Mouse (Mus musculus): Measurements from ENCODE around the gene Cpne5. TPM values are rescaled to one million over a fixed set of nuclear protein-coding genes. Genes with fewer than 3 reads are reported as not detected.
A peak's percentile ranks its signal among the peaks of the same experiment; 100 is the strongest.
"Not testable (repeated sequence)": the region's sequence is repeated elsewhere in the genome, so short reads cannot be mapped to it uniquely, and the experiment has no call there.

Gene Cpne5
- polyA plus RNA-seq, 1 experiment, result 0.16 TPM

DNA sequence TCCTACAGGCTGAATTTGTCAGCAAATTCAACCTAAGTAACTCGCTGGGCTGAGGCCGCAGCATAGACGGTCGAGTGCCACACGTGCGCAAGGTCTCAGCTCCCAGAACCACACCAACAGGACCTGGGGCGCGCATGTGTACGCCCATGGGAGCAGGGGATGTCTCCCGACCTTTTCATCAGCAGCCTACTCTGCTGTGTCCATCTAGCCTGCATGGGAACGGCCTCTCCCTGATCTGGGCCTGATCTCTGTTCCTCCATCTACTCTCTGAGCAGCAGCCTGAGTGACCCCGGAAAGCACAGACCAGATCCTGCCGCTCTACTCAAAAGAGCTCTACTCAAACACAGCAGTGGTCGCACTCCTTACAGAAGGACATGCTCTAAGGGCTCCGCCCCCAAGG is 22.5 kb upstream of the Cpne5 start:
- H3K4me3 ChIP-seq (ENCODE audit: insufficient read depth, poor library complexity, severe bottlenecking), result no peak overlapping the region

DNA sequence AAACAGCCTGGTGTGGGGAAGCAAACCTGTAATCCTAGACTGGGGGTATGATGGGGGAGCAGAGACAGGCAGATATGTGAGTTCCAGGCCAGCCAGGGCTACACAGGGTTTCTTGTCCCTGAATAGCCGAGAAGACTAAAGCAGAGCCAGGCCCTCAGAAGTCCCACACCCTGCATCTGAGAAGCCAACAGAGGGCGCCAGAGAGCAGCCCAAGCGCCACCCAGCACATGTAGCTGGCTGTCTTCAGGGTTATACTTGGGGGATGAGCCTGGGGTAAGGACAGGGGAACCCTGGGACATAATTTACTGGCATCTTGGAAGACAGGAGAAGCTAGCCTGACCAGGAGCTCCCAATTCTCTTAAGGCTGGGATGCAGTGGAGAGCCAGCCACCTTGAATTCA is 21.5 kb upstream of the Cpne5 start:
- peaks cover 50% of the 10 kb centered on the region for H3K79me3 ChIP-seq (ENCODE audit: low read depth)
- H3ac ChIP-seq (ENCODE audit: control insufficient read depth, insufficient read length, low read depth), result no peak overlapping the region
- peaks cover 26% of the 10 kb centered on the region for H3K36me3 ChIP-seq (ENCODE audit: control insufficient read depth, insufficient read depth)
- TF ChIP-seq FOSL1 (IDR thresholded peaks at IDR 0.05; ENCODE audit: insufficient read depth, low read length, poor library complexity, severe bottlenecking), result no peak
- peak; percentile 59 for TF ChIP-seq CTCF (IDR thresholded peaks at IDR 0.05; ENCODE audit: control insufficient read depth, insufficient read depth, insufficient read length)
- no peak for TF ChIP-seq MAX (IDR thresholded peaks at IDR 0.05)
- no peaks in the 10 kb centered on the region for H3K27me3 ChIP-seq (ENCODE audit: control insufficient read depth, insufficient read depth, insufficient read length)
- H3K4me3 ChIP-seq (ENCODE audit: insufficient read depth, poor library complexity, severe bottlenecking), result no peak overlapping the region
- peaks cover 82% of the 10 kb centered on the region for H3K79me2 ChIP-seq (ENCODE audit: control insufficient read depth, insufficient read depth)

More for the DNA sequence above, 22.5 kb upstream of the Cpne5 start:
- Histone ChIP-seq H3K79me3 (ENCODE audit: low read depth) (peaks cover 49% of the 10 kb centered on the region), H3K79me2 (ENCODE audit: control insufficient read depth, insufficient read depth) (peaks cover 78% of the 10 kb centered on the region), H3K27me3 (ENCODE audit: control insufficient read depth, insufficient read depth, insufficient read length) (no peaks in the 10 kb centered on the region), H3K36me3 (ENCODE audit: control insufficient read depth, insufficient read depth) (peaks cover 26% of the 10 kb centered on the region), H3ac (ENCODE audit: control insufficient read depth, insufficient read length, low read depth) (peak overlapping the region; percentile 30)
- TF ChIP-seq MAX (IDR thresholded peaks at IDR 0.05) (no peak), FOSL1 (IDR thresholded peaks at IDR 0.05; ENCODE audit: insufficient read depth, low read length, poor library complexity, severe bottlenecking) (no peak), USF1 (IDR thresholded peaks at IDR 0.05; ENCODE audit: low read depth) (no peak), MYOG (IDR thresholded peaks at IDR 0.05; ENCODE audit: control insufficient read depth, extremely low read depth, insufficient read length) (no peak), MYOD1 (IDR thresholded peaks at IDR 0.05; ENCODE audit: control insufficient read depth, insufficient read length, low read depth) (no peak), CEBPB (IDR thresholded peaks at IDR 0.05; ENCODE audit: low read depth) (no peak), CTCF (IDR thresholded peaks at IDR 0.05; ENCODE audit: control insufficient read depth, insufficient read depth, insufficient read length) (no peak)

GRCm38 (mm10) chr17:29258921-29259320 is 21.0 kb upstream of the Cpne5 start:
- H3ac ChIP-seq (ENCODE audit: control insufficient read depth, insufficient read length, low read depth), result no peak overlapping the region
- peaks cover 82% of the 10 kb centered on the region for H3K79me2 ChIP-seq (ENCODE audit: control insufficient read depth, insufficient read depth)
- H3K79me3 ChIP-seq (ENCODE audit: low read depth), result peaks cover 53% of the 10 kb centered on the region
- H3K27me3 ChIP-seq (ENCODE audit: control insufficient read depth, insufficient read depth, insufficient read length), result no peaks in the 10 kb centered on the region
- TF ChIP-seq USF1 (IDR thresholded peaks at IDR 0.05; ENCODE audit: low read depth) (no peak), MYOG (IDR thresholded peaks at IDR 0.05; ENCODE audit: control insufficient read depth, extremely low read depth, insufficient read length) (no peak), CTCF (IDR thresholded peaks at IDR 0.05; ENCODE audit: control insufficient read depth, insufficient read depth, insufficient read length) (no peak), CEBPB (IDR thresholded peaks at IDR 0.05; ENCODE audit: low read depth) (no peak), MYOD1 (IDR thresholded peaks at IDR 0.05; ENCODE audit: control insufficient read depth, insufficient read length, low read depth) (no peak), MAX (IDR thresholded peaks at IDR 0.05) (no peak), FOSL1 (IDR thresholded peaks at IDR 0.05; ENCODE audit: insufficient read depth, low read length, poor library complexity, severe bottlenecking) (no peak)
- peaks cover 26% of the 10 kb centered on the region for H3K36me3 ChIP-seq (ENCODE audit: control insufficient read depth, insufficient read depth)
- H3K4me3 ChIP-seq (ENCODE audit: insufficient read depth, poor library complexity, severe bottlenecking), result no peak overlapping the region

DNA sequence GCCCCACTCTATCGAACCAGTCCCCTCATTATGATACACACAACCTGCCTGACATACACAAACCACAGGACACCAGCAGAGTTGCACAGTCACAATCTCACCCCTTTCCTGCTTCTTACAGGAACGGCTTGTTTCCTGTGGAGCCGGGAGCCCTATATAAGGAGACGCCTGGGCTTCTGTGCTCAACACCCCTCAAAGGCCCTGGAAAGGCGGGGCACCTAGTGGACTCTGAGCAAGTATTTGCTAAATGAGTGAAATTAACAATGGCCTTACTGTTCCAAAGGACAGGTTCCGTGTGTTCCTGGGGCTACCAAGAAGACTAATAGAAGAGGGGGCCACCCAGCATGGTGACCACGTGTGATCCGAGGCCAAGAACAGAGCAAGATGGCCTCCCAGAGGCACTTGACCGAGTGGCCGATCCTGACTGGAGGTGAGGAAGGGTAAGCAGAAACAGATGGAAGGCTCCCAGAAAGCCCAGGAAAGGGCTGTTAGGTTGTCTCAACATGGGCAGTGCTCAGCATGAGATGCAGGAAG is 20.1 kb upstream of the Cpne5 start:
- Histone ChIP-seq H3ac (ENCODE audit: control insufficient read depth, insufficient read length, low read depth) (no peak overlapping the region), H3K79me3 (ENCODE audit: low read depth) (peaks cover 48% of the 10 kb centered on the region), H3K4me3 (ENCODE audit: insufficient read depth, poor library complexity, severe bottlenecking) (no peak overlapping the region), H3K36me3 (ENCODE audit: control insufficient read depth, insufficient read depth) (peaks cover 26% of the 10 kb centered on the region), H3K27me3 (ENCODE audit: control insufficient read depth, insufficient read depth, insufficient read length) (no peaks in the 10 kb centered on the region), H3K79me2 (ENCODE audit: control insufficient read depth, insufficient read depth) (peaks cover 76% of the 10 kb centered on the region)
- TF ChIP-seq CTCF (IDR thresholded peaks at IDR 0.05; ENCODE audit: control insufficient read depth, insufficient read depth, insufficient read length) (no peak), MYOD1 (IDR thresholded peaks at IDR 0.05; ENCODE audit: control insufficient read depth, insufficient read length, low read depth) (no peak), FOSL1 (IDR thresholded peaks at IDR 0.05; ENCODE audit: insufficient read depth, low read length, poor library complexity, severe bottlenecking) (no peak), CEBPB (IDR thresholded peaks at IDR 0.05; ENCODE audit: low read depth) (no peak)

DNA sequence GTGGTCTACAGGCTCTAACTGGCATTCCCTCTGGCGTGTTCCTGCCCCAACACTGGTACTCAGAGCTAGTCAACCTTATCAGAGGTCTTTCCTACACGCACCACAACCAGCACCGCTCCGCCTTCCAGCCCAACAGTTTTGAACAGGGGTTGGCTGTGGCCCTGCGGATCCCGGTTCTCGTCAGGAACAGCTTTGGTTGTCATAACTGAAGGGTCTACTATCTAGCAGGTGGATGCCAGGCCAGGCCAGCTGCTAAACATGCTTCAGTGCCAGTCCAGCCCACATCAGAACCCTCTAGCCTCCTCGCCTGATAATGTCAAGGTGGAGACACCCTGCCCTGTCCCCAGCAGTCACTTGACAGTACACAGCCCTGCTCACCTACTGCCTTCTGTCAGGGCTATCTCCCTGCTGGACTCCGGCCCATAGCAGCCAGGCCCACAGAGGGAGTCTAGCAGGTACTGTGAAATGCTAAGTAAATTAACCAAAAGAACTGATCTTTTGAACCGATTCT is 19.1 kb upstream of the Cpne5 start:
- Histone ChIP-seq H3K4me3 (ENCODE audit: insufficient read depth, poor library complexity, severe bottlenecking) (no peak overlapping the region), H3K79me3 (ENCODE audit: low read depth) (peaks cover 38% of the 10 kb centered on the region), H3ac (ENCODE audit: control insufficient read depth, insufficient read length, low read depth) (no peak overlapping the region), H3K27me3 (ENCODE audit: control insufficient read depth, insufficient read depth, insufficient read length) (no peaks in the 10 kb centered on the region), H3K79me2 (ENCODE audit: control insufficient read depth, insufficient read depth) (peaks cover 72% of the 10 kb centered on the region), H3K36me3 (ENCODE audit: control insufficient read depth, insufficient read depth) (peaks cover 31% of the 10 kb centered on the region)
- TF ChIP-seq MYOD1 (IDR thresholded peaks at IDR 0.05; ENCODE audit: control insufficient read depth, insufficient read length, low read depth) (no peak), CEBPB (IDR thresholded peaks at IDR 0.05; ENCODE audit: low read depth) (no peak), MAX (IDR thresholded peaks at IDR 0.05) (no peak), USF1 (IDR thresholded peaks at IDR 0.05; ENCODE audit: low read depth) (no peak), FOSL1 (IDR thresholded peaks at IDR 0.05; ENCODE audit: insufficient read depth, low read length, poor library complexity, severe bottlenecking) (no peak), MYOG (IDR thresholded peaks at IDR 0.05; ENCODE audit: control insufficient read depth, extremely low read depth, insufficient read length) (no peak), CTCF (IDR thresholded peaks at IDR 0.05; ENCODE audit: control insufficient read depth, insufficient read depth, insufficient read length) (no peak)

DNA sequence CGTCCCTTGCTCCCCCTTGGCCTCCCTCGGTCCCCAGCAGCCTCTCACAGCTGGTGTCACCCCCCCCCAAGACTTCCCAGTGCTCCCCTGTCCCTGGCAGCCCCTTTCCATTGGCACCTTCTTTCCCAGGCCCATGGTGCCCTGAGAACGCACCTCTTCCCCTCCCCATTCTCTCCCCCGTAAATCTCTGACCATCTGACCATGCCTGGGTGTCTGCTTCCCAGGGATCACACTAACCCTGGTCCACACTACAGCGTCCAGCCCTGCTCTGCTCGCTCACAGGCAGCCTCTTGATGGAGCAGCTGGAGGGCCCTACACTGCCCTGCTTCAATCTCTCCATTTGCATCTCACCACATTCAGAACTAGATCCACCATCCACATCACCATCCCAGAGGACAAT is 18.5 kb upstream of the Cpne5 start:
- peaks cover 66% of the 10 kb centered on the region for H3K79me2 ChIP-seq (ENCODE audit: control insufficient read depth, insufficient read depth)
- TF ChIP-seq CTCF (IDR thresholded peaks at IDR 0.05; ENCODE audit: control insufficient read depth, insufficient read depth, insufficient read length), result no peak
- no peak for TF ChIP-seq CEBPB (IDR thresholded peaks at IDR 0.05; ENCODE audit: low read depth)
- no peak for TF ChIP-seq FOSL1 (IDR thresholded peaks at IDR 0.05; ENCODE audit: insufficient read depth, low read length, poor library complexity, severe bottlenecking)
- H3K79me3 ChIP-seq (ENCODE audit: low read depth), result peaks cover 34% of the 10 kb centered on the region
- H3ac ChIP-seq (ENCODE audit: control insufficient read depth, insufficient read length, low read depth), result no peak overlapping the region
- H3K27me3 ChIP-seq (ENCODE audit: control insufficient read depth, insufficient read depth, insufficient read length), result no peaks in the 10 kb centered on the region
- H3K36me3 ChIP-seq (ENCODE audit: control insufficient read depth, insufficient read depth), result peaks cover 36% of the 10 kb centered on the region
- H3K4me3 ChIP-seq (ENCODE audit: insufficient read depth, poor library complexity, severe bottlenecking), result no peak overlapping the region

DNA sequence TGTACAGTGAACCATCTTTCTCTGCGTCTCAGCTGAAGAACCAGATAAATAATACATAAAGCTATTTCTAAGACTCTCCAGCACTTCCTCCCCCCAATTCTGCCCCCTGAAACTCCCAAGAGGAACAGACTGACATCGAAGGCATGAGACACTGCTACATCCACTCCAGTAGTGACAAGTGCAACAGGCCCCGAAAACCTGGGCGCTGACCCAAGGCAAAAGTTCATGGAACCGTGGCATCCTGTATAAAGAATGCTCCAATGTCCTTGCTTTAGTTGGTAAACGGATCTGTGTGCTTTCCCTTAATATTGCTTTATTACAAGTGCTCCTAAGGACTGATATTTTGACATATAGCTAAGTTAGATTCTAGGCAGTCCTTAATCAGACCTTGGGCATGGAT is 16.8 kb upstream of the Cpne5 start:
- H3K79me3 ChIP-seq (ENCODE audit: low read depth), result peaks cover 26% of the 10 kb centered on the region
- peaks cover 43% of the 10 kb centered on the region for H3K36me3 ChIP-seq (ENCODE audit: control insufficient read depth, insufficient read depth)
- peaks cover 52% of the 10 kb centered on the region for H3K79me2 ChIP-seq (ENCODE audit: control insufficient read depth, insufficient read depth)

More for the DNA sequence above, 16.8 kb upstream of the Cpne5 start:
- H3ac ChIP-seq (ENCODE audit: control insufficient read depth, insufficient read length, low read depth); H3K27me3 ChIP-seq (ENCODE audit: control insufficient read depth, insufficient read depth, insufficient read length); H3K4me3 ChIP-seq (ENCODE audit: insufficient read depth, poor library complexity, severe bottlenecking): not testable (repeated sequence)

Data from C2C12 (cell line).